Mouse (Mus musculus) megakaryocyte, embryonic 14.5 days (primary cell): ENCODE measurements at regions not wholly inside any gene's neighbourhood (a gene's known extent, or its start where the extent isn't known, plus 50 kb on each side); places are given as distances from the start of the nearest gene placed in this dataset.

Experiments used
- FLI1 ChIP-seq: IDR thresholded peaks from 2 replicates; pipeline ENCODE4 v1.6.1; 2012; ENCODE audit warnings: low read length, inconsistent platforms, mixed read lengths
- GATA1 ChIP-seq: IDR thresholded peaks from 3 replicates; pipeline ENCODE4 v1.6.1; 2012; ENCODE audit warnings: mixed read lengths, low read length, inconsistent platforms, borderline replicate concordance

DNA sequence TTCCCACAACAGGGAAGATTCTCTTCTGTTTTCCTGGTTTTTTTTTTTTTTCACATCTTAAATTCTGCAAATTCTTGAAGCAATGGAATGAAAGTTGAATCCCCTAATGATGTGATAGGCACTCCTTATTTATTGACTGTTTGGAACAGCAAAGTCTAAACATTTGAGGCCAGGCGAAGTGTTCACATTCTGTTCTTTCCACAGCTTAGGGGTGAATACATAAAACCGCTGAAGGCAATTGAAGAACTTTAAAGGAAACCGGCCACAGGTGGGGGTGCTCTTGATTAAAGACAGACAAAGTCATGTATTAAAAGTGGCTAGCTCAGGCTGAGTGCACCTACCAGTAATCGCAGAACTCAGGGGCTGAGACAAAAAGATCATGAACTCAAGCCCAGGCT lies 166.6 kb upstream of the Hnrnpa3 start:
- TF ChIP-seq GATA1 (no peak), FLI1 (no peak)
